Mouse (Mus musculus) embryonic facial prominence, embryonic 11.5 days (tissue): ENCODE results near the gene Rpl23a. TPM values are rescaled to one million over a fixed set of nuclear protein-coding genes. Genes with fewer than 3 reads are reported as not detected.
"Not testable (repeated sequence)": the region's sequence is repeated elsewhere in the genome, so short reads cannot be mapped to it uniquely, and the experiment has no call there.

Experiments used
- ATAC-seq: fragments of 200-750 bp; cut with Nextera tagmentation; replicated peaks from 2 replicates; pipeline ENCODE4 v1.8.0; 2017; ENCODE audit warnings: low read depth; ENCODE audit not compliant: insufficient number of reproducible peaks, low FRiP score, low TSS enrichment
- DNase-seq: peaks from one replicate; pipeline ENCODE4 v3.0.0-alpha.2; 2015; ENCODE audit warnings: low spot score
- H3K27ac ChIP-seq: fragments of 300-500 bp; sonication (generic); replicated peaks from 2 replicates; pipeline ENCODE4 v1.5.1; 2014; ENCODE audit warnings: mild to moderate bottlenecking, low read depth, low read length, control low read depth
- H3K27me3 ChIP-seq: fragments of 300-500 bp; sonication (generic); 2 replicates; pipeline ENCODE4 v1.6.1; 2014; ENCODE audit warnings: mild to moderate bottlenecking, low read length, moderate library complexity, mixed read lengths; ENCODE audit not compliant: control insufficient read depth, insufficient read depth
- H3K36me3 ChIP-seq: fragments of 300-500 bp; sonication (generic); replicated peaks from 2 replicates; pipeline ENCODE4 v1.6.1; 2014; ENCODE audit warnings: low read depth, mild to moderate bottlenecking, low read length, moderate library complexity, mixed read lengths; ENCODE audit not compliant: control insufficient read depth, insufficient read depth
- H3K4me1 ChIP-seq: fragments of 300-500 bp; sonication (generic); 2 replicates; pipeline ENCODE4 v1.6.1; 2014; ENCODE audit warnings: low read length, mixed read lengths; ENCODE audit not compliant: control insufficient read depth, insufficient read depth
- H3K4me2 ChIP-seq: fragments of 300-500 bp; sonication (generic); 2 replicates; pipeline ENCODE4 v1.6.1; 2014; ENCODE audit warnings: low read depth, mild to moderate bottlenecking, control low read depth, low read length, moderate library complexity
- H3K4me3 ChIP-seq: fragments of 300-500 bp; sonication (generic); 2 replicates; pipeline ENCODE4 v1.5.1; 2014; ENCODE audit warnings: low read depth, low read length, control low read depth
- H3K9ac ChIP-seq: fragments of 300-500 bp; sonication (generic); replicated peaks from 2 replicates; pipeline ENCODE4 v1.6.1; 2014; ENCODE audit warnings: mild to moderate bottlenecking, control low read depth, low read length
- H3K9me3 ChIP-seq: fragments of 300-500 bp; sonication (generic); replicated peaks from 2 replicates; pipeline ENCODE4 v1.6.1; 2016; ENCODE audit warnings: mild to moderate bottlenecking, low read length, inconsistent platforms, mixed read lengths; ENCODE audit not compliant: control insufficient read depth
- WGBS: fragments of 180-500 bp; shearing (Covaris S2); extraction: QIAGEN DNeasy Blood & Tissue Kit; methylation state at CpG from one replicate; pipeline ENCODE4 v1.1.7; 2014; 5-methylcytosine and 5-hydroxymethylcytosine counted together
- polyA plus RNA-seq: library from polyadenylated mRNA; unstranded; fragments of >200 nt; fragmentation: Nextera tagmentation; extraction: Ambion mirVana; gene quantifications from 2 replicates; pipeline ENCODE4 v1.2.1, GENCODE M21; 2014

Gene Rpl23a
- polyA plus RNA-seq, 1 experiment from 2014 or later: 1,340 TPM

DNA sequence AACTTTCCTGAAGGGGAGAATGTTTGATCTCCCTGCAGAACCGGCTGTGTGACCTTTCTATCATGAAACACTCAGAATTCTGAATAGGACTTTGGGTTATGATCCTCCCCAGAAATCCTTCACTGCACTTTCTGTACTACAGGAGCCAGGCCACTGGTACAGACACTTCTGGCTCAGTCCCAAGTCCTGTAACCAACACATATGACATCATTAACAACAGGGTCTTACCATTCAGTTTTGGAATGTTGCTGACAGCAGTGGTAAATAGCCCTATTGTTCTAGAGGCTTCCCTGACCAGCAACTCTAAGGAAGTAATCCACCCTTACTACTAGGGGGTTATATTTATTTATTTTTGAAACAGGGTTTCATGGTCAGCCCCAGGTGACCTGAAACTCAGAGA is 9.7 kb upstream of the Rpl23a start, which contains the start of gene Proca1:
TSS of gene Proca1 (plus strand) at position 280 of the 400 bp plus-strand sequence.
- Histone ChIP-seq H3K9me3 (no peaks in the 10 kb centered on the region), H3K4me2 (no peak within 1 kb of the TSS), H3K4me1 (no peaks in the 10 kb centered on the region; the same call in 1 of the 2 replicates), H3K9ac (no peak within 1 kb of the TSS), H3K27ac (no peak within 1 kb of the TSS), H3K4me3 (no peak within 1 kb of the TSS), H3K27me3 (no peaks in the 10 kb centered on the region), H3K36me3 (peaks cover 3% of the 10 kb centered on the region; the same call in 1 of the 2 replicates)
- 96% methylated on average over 1 of the region's 1 CpGs for WGBS
- ATAC-seq: no peak
- no peak for DNase-seq

GRCm38 (mm10) chr11:78190041-78190440 is 6.7 kb upstream of the Rpl23a start:
- peak overlapping the region; percentile 93 for H3K9ac ChIP-seq
- H3K4me1 ChIP-seq: no peaks in the 10 kb centered on the region; the same call in 1 of the 2 replicates
- peaks cover 3% of the 10 kb centered on the region; the same call in 1 of the 2 replicates for H3K36me3 ChIP-seq
- peak overlapping the region; percentile 79 for H3K4me3 ChIP-seq
- ATAC-seq: no peak
- WGBS: 57% methylated on average over 6 of the region's 6 CpGs
- H3K9me3 ChIP-seq: no peaks in the 10 kb centered on the region
- peak overlapping the region; percentile 76 for H3K4me2 ChIP-seq
- no peaks in the 10 kb centered on the region for H3K27me3 ChIP-seq
- H3K27ac ChIP-seq: peak overlapping the region; percentile 99
- peak; percentile 22 for DNase-seq

DNA sequence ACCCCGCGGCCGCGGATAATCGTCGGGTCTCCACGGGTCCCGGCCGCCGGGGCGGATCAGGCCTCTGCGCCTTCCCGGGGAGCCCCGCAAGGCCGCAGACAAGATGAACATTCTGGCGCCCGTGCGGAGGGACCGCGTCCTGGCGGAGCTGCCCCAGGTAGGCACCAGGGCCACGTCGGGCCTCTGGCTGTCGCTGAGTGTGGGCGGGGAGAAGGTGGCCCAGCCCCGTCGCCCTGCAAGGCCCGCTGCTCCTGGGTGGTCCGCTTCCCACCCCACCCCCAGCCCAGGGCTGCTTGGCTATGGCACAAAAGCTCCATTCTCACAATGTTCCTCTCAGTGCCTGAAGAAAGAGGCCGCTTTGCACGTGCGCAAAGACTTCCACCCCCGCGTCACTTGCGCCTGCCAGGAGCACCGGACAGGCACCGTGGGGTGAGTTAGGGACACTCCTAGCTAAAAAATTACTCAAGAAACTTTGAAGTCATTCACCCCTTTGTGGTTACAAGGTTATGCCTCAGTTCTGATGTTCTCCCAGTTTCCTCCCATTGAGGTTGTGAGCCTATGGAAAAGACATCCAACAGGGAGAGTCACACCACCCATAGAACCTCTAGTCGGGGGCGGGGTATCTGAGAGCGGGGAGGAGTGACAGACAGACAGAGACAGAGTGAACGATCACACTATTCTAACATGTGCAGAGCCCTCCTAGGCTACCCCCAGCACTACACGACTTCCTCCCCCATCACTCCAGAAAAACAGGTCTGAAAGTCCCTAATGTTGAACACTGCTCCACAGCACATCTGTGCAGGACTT is 6.1 kb upstream of the Rpl23a start:
- no peaks in the 10 kb centered on the region; the same call in 1 of the 2 replicates for H3K4me1 ChIP-seq
- peak; percentile 96 for DNase-seq
- H3K27me3 ChIP-seq: no peaks in the 10 kb centered on the region
- H3K4me2 ChIP-seq: peak overlapping the region; percentile 76
- peak; percentile 61 for ATAC-seq
- H3K36me3 ChIP-seq: peaks cover 3% of the 10 kb centered on the region; the same call in 1 of the 2 replicates
- no peaks in the 10 kb centered on the region for H3K9me3 ChIP-seq
- H3K27ac ChIP-seq: peak overlapping the region; percentile 99
- WGBS: under 1% methylated on average over 42 of the region's 42 CpGs
- H3K9ac ChIP-seq: peak overlapping the region; percentile 93
- peak overlapping the region; percentile 79 for H3K4me3 ChIP-seq

DNA sequence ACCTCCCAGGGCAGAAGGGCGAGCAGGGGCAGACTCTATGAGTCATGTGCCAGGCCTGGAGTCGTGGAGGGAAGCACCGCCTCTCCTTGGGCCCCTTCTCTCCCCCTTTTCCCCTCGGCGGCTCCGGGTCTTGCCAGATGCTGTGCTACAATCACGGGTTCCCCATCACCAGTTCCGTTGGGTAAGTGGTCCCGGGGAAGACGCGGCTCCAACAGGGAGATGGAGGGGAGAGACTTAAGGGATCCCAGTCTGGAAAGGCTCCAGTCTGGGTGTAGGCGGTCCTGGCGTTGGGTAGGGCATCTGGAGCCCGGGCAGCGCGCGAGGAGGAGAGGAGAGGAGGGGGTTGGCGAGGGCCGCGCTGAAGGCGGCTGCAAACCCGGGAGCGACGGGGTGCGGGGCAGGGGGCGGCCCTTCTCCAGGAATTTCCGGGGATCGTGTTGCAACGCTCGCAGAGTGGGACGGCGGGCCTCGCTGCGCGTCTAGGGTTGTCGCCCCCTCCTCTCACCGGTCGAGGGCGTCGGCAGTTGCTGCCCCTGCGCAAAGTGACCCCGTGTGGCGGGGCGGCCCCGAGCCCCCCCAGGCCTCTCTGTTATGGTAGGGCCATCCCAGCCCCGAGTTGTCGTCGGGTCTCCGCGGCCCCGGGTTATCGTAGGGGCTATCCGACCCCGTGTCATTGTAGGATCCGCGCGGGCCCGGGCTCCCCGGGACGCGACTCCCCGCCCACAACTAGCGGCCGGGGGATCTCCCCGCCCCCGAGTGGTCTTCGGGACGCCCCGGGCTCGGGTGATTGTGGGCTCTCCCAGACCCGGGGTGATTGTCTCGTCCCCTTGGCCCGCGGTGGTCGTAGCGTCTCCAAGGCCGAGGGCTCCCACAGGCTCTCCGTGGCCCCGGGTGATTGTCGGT is 5.2 kb upstream of the Rpl23a start, which contains the start of gene Rab34:
TSS of gene Rab34 (plus strand) at position 100 of the 903 bp plus-strand sequence.
- peak within 1 kb of the TSS; percentile 76 for H3K4me2 ChIP-seq
- ATAC-seq (peak; percentile 86), DNase-seq (peak; percentile 94)
- no peaks in the 10 kb centered on the region; the same call in 1 of the 2 replicates for H3K4me1 ChIP-seq
- peak within 1 kb of the TSS; percentile 99 for H3K27ac ChIP-seq
- H3K9me3 ChIP-seq: no peaks in the 10 kb centered on the region
- H3K9ac ChIP-seq: peak within 1 kb of the TSS; percentile 93
- peak within 1 kb of the TSS; percentile 79 for H3K4me3 ChIP-seq
- no peaks in the 10 kb centered on the region for H3K27me3 ChIP-seq
- peaks cover 3% of the 10 kb centered on the region; the same call in 1 of the 2 replicates for H3K36me3 ChIP-seq
- WGBS: under 1% methylated on average over 73 of the region's 80 CpGs

- H3K4me2 ChIP-seq, H3K4me3 ChIP-seq, H3K9ac ChIP-seq, H3K27ac ChIP-seq, H3K9me3 ChIP-seq, DNase-seq, H3K27me3 ChIP-seq, ATAC-seq, H3K4me1 ChIP-seq: not testable (repeated sequence)
- H3K36me3 ChIP-seq: peaks cover 12% of the 10 kb centered on the region
- 96% methylated on average over 6 of the region's 6 CpGs for WGBS
Measured at GRCm38 (mm10) chr11:78184702-78185101, 1.3 kb upstream of the Rpl23a start.

- peaks cover 7% of the 10 kb centered on the region; the same call in 1 of the 2 replicates for H3K4me1 ChIP-seq
- H3K27ac ChIP-seq: no peak overlapping the region
- ATAC-seq: no peak
- peak overlapping the region; percentile 1; the same call in 1 of the 2 replicates for H3K4me3 ChIP-seq
- no peaks in the 10 kb centered on the region for H3K27me3 ChIP-seq
- WGBS: 49% methylated on average over 10 of the region's 10 CpGs
- no peak for DNase-seq
- H3K9me3 ChIP-seq: no peaks in the 10 kb centered on the region
- H3K36me3 ChIP-seq: peaks cover 16% of the 10 kb centered on the region
- peak overlapping the region; percentile 30 for H3K4me2 ChIP-seq
- no peak overlapping the region for H3K9ac ChIP-seq
Measured at GRCm38 (mm10) chr11:78183884-78184514, 615 bp upstream of the Rpl23a start.

GRCm38 (mm10) chr11:78182450-78182849 is 934 bp downstream of the Rpl23a start:
- no peak overlapping the region for H3K27ac ChIP-seq
- peaks cover 7% of the 10 kb centered on the region; the same call in 1 of the 2 replicates for H3K4me1 ChIP-seq
- H3K27me3 ChIP-seq: no peaks in the 10 kb centered on the region
- H3K9ac ChIP-seq: peak overlapping the region; percentile 95
- DNase-seq: no peak
- H3K36me3 ChIP-seq: peaks cover 16% of the 10 kb centered on the region
- H3K9me3 ChIP-seq: no peaks in the 10 kb centered on the region
- peak overlapping the region; percentile 61 for H3K4me2 ChIP-seq
- no peak for ATAC-seq
- H3K4me3 ChIP-seq: peak overlapping the region; percentile 90
- WGBS: 12% methylated on average over 7 of the region's 7 CpGs
